Mouse (Mus musculus) CH12.LX (cell line): ENCODE measurements around the gene Rpl13.

ENCODE experiments used
- CHD2 ChIP-seq: IDR thresholded peaks from 2 replicates; pipeline ENCODE4 v1.6.1; 2011; ENCODE audit warnings: low read length, improper control_type of control experiment
- CTCF ChIP-seq, 2 experiments: IDR thresholded peaks in 1 of 2; conservative IDR thresholded peaks in 1 of 2; 2 replicates each; pipeline ENCODE4 v1.5.1; 2011 to 2012; ENCODE audit warnings: low read depth in 2 of 2, low read length in 2 of 2, improper control_type of control experiment in 1 of 2, inconsistent platforms in 1 of 2, mild to moderate bottlenecking in 1 of 2, moderate library complexity in 1 of 2
- E2F4 ChIP-seq: IDR thresholded peaks from 2 replicates; pipeline ENCODE4 v1.6.1; 2011; ENCODE audit warnings: low read depth, low read length, improper control_type of control experiment; ENCODE audit not compliant: insufficient replicate concordance
- MYC ChIP-seq: IDR thresholded peaks from 2 replicates; pipeline ENCODE4 v1.6.1; 2011; ENCODE audit warnings: low read depth, mild to moderate bottlenecking, improper control_type of control experiment, low read length
- NELFE ChIP-seq: IDR thresholded peaks from 2 replicates; pipeline ENCODE4 v1.6.1; 2011; ENCODE audit warnings: low read depth, low read length, improper control_type of control experiment
- POLR2A ChIP-seq: IDR thresholded peaks from 2 replicates; pipeline ENCODE4 v1.6.1; 2011; ENCODE audit warnings: low read depth, mild to moderate bottlenecking, improper control_type of control experiment, low read length
- POLR2AphosphoS2 ChIP-seq: IDR thresholded peaks from 2 replicates; pipeline ENCODE4 v1.6.1; 2011; ENCODE audit warnings: low read depth, low read length, improper control_type of control experiment

- TF ChIP-seq MYC (no peak), POLR2AphosphoS2 (no peak), E2F4 (no peak), CTCF (conservative IDR thresholded peaks at IDR 0.05 in 1 of 2, IDR thresholded peaks at IDR 0.05 in 1 of 2; ENCODE audit: low read depth in 2 of 2, low read length in 2 of 2) (no peak), CHD2 (no peak), NELFE (no peak), POLR2A (no peak)
These were observed 1.9 kb upstream of the Rpl13 start for GRCm38 (mm10) chr8:123100288-123100687.
